Mouse (Mus musculus): ENCODE results near the gene Serpinf1. TPM values are rescaled to one million over a fixed set of nuclear protein-coding genes. Genes with fewer than 3 reads are reported as not detected.
A peak's percentile ranks its signal among the peaks of the same experiment; 100 is the strongest.

The Serpinf1 gene
- polyA plus RNA-seq, 1 experiment from 2014 or later: 45.4 TPM

DNA sequence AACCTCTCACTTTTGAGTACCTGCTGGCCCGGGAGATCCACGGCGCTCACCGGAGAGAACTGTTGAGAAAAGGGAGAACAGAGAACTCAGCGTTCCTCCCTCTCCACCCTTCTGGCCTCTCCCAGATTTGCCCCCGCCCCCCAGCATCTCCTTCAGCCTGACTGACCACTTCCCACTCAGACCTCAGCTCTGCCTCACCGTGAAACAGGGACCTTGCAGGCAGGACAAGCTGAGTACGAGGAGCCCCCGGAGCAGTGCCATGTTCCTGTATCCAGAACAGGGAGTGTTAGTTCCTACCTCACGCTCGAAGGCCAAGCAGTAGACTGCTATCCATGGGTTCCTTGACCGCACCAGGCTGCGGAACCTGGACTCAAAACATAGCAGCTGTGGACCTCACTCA lies 15.7 kb upstream of the Serpinf1 start:
- Histone ChIP-seq H3K4me2 (ENCODE audit: low read length) (no peak overlapping the region), H3K36me3 (ENCODE audit: control insufficient read depth, insufficient read depth, low read length) (peaks cover 5% of the 10 kb centered on the region), H3K4me3 (ENCODE audit: low read length) (no peak overlapping the region), H3K27me3 (replicated peaks; ENCODE audit: control insufficient read depth, insufficient read depth, low read length) (no peaks in the 10 kb centered on the region), H3K9ac (ENCODE audit: low read depth, low read length) (no peak overlapping the region), H3K27ac (ENCODE audit: low read depth, low read length) (no peak overlapping the region), H3K9me3 (ENCODE audit: control insufficient read depth, low read length) (no peaks in the 10 kb centered on the region), H3K4me1 (ENCODE audit: control insufficient read depth, insufficient read depth, low read depth, low read length) (no peaks in the 10 kb centered on the region)
- no peak for ATAC-seq
- WGBS: 85% methylated on average over 13 of the region's 13 CpGs

DNA sequence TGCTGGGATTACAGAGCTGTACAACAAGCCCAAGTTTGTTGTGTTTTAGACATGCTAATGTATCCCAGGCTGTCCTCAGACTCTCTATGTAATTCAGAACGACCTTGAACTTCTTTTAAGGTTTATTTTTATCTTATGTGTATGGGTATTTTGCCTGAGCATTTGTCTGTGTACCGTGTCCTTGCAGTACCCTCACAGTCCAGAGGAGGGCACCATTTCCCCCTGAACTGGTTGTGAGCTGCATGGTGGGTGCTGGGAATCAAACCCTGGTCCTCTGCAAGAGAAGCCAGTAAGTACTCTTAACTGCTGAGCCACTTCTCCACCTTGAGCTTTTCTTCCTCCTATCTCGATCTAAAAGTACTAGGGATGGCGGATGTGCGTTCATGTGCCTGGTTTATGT lies 11.6 kb upstream of the Serpinf1 start:
- Histone ChIP-seq H3K9me3 (ENCODE audit: control insufficient read depth, low read length) (no peaks in the 10 kb centered on the region), H3K4me3 (ENCODE audit: low read length) (no peak overlapping the region), H3K27ac (ENCODE audit: low read depth, low read length) (no peak overlapping the region), H3K27me3 (replicated peaks; ENCODE audit: control insufficient read depth, insufficient read depth, low read length) (no peaks in the 10 kb centered on the region), H3K36me3 (ENCODE audit: control insufficient read depth, insufficient read depth, low read length) (no peaks in the 10 kb centered on the region), H3K4me2 (ENCODE audit: low read length) (no peak overlapping the region), H3K9ac (ENCODE audit: low read depth, low read length) (no peak overlapping the region), H3K4me1 (ENCODE audit: control insufficient read depth, insufficient read depth, low read depth, low read length) (no peaks in the 10 kb centered on the region; the same call in 1 of the 2 replicates)
- no peak for ATAC-seq
- 90% methylated on average over 5 of the region's 5 CpGs for WGBS

DNA sequence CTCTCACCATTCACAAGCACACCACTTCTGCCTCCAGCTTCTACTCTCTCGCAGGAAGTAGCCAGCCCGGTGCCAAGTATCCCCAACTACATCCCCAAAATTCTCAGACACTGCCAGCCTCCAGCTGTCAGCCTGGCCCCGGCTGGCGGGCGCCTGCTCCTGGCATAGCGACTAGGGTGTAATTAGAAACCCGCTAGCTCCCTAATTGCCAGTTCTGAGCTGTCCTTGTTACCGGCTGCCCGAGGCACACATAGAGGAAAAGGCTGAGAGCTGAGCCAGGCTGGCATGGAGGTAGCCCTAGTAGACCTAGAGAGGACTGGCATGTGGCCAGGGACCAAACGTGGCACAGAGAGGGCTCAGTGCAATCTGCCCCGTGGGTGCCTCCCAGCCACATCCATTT lies 8.8 kb upstream of the Serpinf1 start:
- Histone ChIP-seq H3K27me3 (replicated peaks; ENCODE audit: control insufficient read depth, insufficient read depth, low read length) (no peaks in the 10 kb centered on the region), H3K9ac (ENCODE audit: low read depth, low read length) (no peak overlapping the region), H3K4me3 (ENCODE audit: low read length) (no peak overlapping the region), H3K27ac (ENCODE audit: low read depth, low read length) (no peak overlapping the region), H3K9me3 (ENCODE audit: control insufficient read depth, low read length) (no peaks in the 10 kb centered on the region), H3K36me3 (ENCODE audit: control insufficient read depth, insufficient read depth, low read length) (no peaks in the 10 kb centered on the region), H3K4me2 (ENCODE audit: low read length) (no peak overlapping the region), H3K4me1 (ENCODE audit: control insufficient read depth, insufficient read depth, low read depth, low read length) (no peaks in the 10 kb centered on the region; the same call in 1 of the 2 replicates)
- 52% methylated on average over 11 of the region's 11 CpGs for WGBS
- peak; percentile 89 for ATAC-seq

DNA sequence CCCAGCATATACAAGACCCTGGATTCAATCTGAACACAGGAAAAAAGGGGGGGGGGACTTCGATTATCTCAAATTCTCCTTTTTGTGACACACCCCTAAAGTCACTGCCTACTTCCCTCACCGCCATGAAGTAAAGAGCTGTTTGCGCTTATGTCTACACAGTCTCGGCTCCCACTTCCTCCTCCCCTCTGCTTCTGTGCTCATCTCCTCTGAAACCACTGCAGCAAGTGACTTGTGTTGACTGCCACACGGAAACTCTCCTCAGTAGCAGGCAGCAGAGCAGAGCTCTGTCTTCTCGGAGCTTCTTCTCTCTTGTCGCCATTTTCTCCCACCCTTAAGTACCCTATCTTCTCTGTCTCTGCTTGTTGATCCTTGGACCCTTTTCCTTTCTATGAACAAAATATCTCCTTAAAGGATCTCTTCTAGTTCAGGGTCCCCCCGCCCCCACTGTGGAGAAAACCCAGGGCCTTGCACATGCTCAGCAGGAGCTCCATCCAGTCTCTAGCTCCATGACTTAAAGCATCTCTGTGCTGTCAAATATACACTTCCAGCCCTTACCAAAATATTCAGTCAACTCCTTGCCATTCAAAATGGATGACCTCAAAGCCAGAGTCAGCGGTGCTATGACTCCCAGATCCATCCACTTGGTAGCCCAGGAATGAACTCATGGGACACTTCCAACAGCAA lies 6.7 kb upstream of the Serpinf1 start:
- Histone ChIP-seq H3K36me3 (ENCODE audit: control insufficient read depth, insufficient read depth, low read length) (no peaks in the 10 kb centered on the region), H3K4me1 (ENCODE audit: control insufficient read depth, insufficient read depth, low read depth, low read length) (no peaks in the 10 kb centered on the region; the same call in 1 of the 2 replicates), H3K4me3 (ENCODE audit: low read length) (no peak overlapping the region), H3K27me3 (replicated peaks; ENCODE audit: control insufficient read depth, insufficient read depth, low read length) (no peaks in the 10 kb centered on the region), H3K9me3 (ENCODE audit: control insufficient read depth, low read length) (no peaks in the 10 kb centered on the region), H3K27ac (ENCODE audit: low read depth, low read length) (no peak overlapping the region), H3K4me2 (ENCODE audit: low read length) (no peak overlapping the region), H3K9ac (ENCODE audit: low read depth, low read length) (no peak overlapping the region)
- 88% methylated on average over 9 of the region's 9 CpGs for WGBS
- ATAC-seq: no peak

DNA sequence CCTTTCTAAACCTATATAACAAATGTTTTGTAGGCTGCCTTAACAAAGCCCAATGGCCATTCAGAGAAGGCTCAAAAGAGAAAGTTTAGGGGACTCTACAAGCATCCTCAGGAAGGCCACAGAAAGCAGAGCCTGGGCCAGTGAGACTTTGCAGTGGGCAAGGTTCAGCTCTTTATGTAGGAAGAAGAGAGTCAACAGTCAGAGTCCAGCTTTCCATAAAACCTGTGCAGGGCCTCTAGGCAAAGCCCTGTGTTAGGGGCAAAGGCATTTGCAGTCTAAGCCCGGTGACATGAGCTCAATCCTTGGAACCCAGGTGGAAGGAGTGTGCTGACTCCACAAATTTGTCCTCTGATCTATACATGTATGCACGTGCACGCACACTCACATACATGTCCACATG lies 2.0 kb upstream of the Serpinf1 start:
- Histone ChIP-seq H3K27ac (ENCODE audit: low read depth, low read length) (no peak overlapping the region), H3K9me3 (ENCODE audit: control insufficient read depth, low read length) (no peaks in the 10 kb centered on the region), H3K4me3 (ENCODE audit: low read length) (no peak overlapping the region), H3K9ac (ENCODE audit: low read depth, low read length) (no peak overlapping the region), H3K4me1 (ENCODE audit: control insufficient read depth, insufficient read depth, low read depth, low read length) (no peaks in the 10 kb centered on the region), H3K36me3 (ENCODE audit: control insufficient read depth, insufficient read depth, low read length) (no peaks in the 10 kb centered on the region), H3K27me3 (replicated peaks; ENCODE audit: control insufficient read depth, insufficient read depth, low read length) (no peaks in the 10 kb centered on the region), H3K4me2 (ENCODE audit: low read length) (no peak overlapping the region)
- ATAC-seq: no peak
- WGBS: 95% methylated on average over 3 of the region's 3 CpGs

DNA sequence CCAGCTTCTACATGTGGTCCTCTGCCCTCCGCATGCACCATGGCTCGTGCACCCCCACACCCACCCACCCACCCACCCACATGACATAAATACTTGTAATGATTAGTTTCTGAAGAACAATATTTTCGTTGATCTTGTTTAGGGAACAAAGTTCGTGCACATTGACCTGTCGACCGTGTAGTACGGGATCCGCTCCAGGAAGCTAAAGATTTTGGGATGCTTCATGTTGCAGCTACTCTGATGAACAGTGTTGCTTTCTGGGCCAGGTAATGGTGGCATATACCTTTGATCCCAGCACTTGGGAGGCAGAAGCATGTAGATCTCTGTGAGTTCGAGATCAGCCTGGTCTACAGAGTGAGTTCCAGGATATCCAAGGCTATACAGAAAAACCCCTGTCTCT lies 1.5 kb upstream of the Serpinf1 start:
- WGBS: 93% methylated on average over 9 of the region's 9 CpGs
- no peak overlapping the region for H3K4me2 ChIP-seq (ENCODE audit: low read length)
- no peak overlapping the region for H3K4me3 ChIP-seq (ENCODE audit: low read length)
- no peaks in the 10 kb centered on the region for H3K9me3 ChIP-seq (ENCODE audit: control insufficient read depth, low read length)
- no peak overlapping the region for H3K9ac ChIP-seq (ENCODE audit: low read depth, low read length)
- H3K4me1 ChIP-seq (ENCODE audit: control insufficient read depth, insufficient read depth, low read depth, low read length): no peaks in the 10 kb centered on the region
- no peaks in the 10 kb centered on the region for H3K36me3 ChIP-seq (ENCODE audit: control insufficient read depth, insufficient read depth, low read length)
- no peak for ATAC-seq
- no peaks in the 10 kb centered on the region for H3K27me3 ChIP-seq (replicated peaks; ENCODE audit: control insufficient read depth, insufficient read depth, low read length)
- no peak overlapping the region for H3K27ac ChIP-seq (ENCODE audit: low read depth, low read length)

DNA sequence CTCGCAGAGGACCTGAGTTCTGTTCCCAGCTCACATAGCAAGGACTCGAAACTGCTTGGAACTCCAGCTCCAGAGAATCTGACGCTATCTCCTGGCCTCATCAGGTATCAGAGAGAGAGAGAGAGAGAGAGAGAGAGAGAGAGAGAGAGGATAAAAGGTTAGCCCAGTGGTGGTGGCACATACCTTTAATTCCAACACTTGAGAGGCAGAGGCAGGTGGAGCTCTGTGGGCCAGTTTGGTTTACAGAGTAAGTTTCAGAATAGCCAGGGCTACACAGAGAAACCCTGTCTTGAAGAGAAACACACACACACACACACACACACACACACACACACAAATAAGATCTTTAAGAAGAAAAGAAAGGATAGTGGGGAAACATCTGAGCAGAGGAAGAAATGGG lies 590 bp upstream of the Serpinf1 start:
- WGBS: 82% methylated on average over 3 of the region's 3 CpGs
- Histone ChIP-seq H3K27ac (ENCODE audit: low read depth, low read length) (no peak overlapping the region), H3K36me3 (ENCODE audit: control insufficient read depth, insufficient read depth, low read length) (no peaks in the 10 kb centered on the region), H3K4me2 (ENCODE audit: low read length) (no peak overlapping the region), H3K4me1 (ENCODE audit: control insufficient read depth, insufficient read depth, low read depth, low read length) (no peaks in the 10 kb centered on the region), H3K9ac (ENCODE audit: low read depth, low read length) (no peak overlapping the region), H3K9me3 (ENCODE audit: control insufficient read depth, low read length) (no peaks in the 10 kb centered on the region), H3K27me3 (replicated peaks; ENCODE audit: control insufficient read depth, insufficient read depth, low read length) (no peaks in the 10 kb centered on the region), H3K4me3 (ENCODE audit: low read length) (no peak overlapping the region)
- no peak for ATAC-seq

DNA sequence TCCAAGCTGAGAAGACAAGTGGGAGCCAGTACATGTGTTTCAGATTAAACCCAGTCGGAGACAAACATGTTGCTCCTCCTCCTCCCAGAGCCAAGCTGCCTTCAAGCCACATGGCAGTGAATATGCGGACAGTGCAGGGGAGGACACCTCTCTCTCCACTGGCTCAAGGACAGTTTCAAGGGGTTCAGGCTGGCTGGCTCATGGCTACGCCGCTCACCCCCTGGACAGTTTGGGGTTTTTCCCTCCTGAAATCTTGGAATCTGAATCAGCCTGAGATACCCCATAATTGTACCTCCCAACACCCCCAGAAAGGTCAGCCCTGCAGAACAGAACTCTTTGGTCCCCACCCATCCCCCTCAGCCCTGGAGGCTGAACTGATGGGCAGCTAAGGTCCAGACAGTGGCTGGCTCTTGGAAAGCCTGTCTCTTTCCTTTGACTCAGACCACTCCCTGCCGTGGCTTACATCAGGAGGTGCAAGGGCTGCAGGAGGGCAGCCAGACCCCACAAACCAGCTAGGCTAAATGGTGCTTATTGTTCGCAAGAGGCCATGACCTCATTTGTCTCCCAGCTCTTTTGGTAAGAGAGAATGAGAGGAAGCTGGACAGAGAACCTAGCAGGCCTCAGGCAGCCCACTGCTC lies 1.0 kb downstream of the Serpinf1 start:
- H3K4me3 ChIP-seq (ENCODE audit: low read length): no peak overlapping the region
- 0 out of 2 replicates have a peak overlapping the region, but pooled peaks have one; percentile 7 for H3K4me2 ChIP-seq (ENCODE audit: low read length)
- no peak overlapping the region; the same call in 1 of the 2 replicates for H3K9ac ChIP-seq (ENCODE audit: low read depth, low read length)
- H3K9me3 ChIP-seq (ENCODE audit: control insufficient read depth, low read length): no peaks in the 10 kb centered on the region
- WGBS: 42% methylated on average over 6 of the region's 6 CpGs
- no peaks in the 10 kb centered on the region for H3K36me3 ChIP-seq (ENCODE audit: control insufficient read depth, insufficient read depth, low read length)
- no peak for ATAC-seq
- H3K27ac ChIP-seq (ENCODE audit: low read depth, low read length): no peak overlapping the region
- no peaks in the 10 kb centered on the region for H3K4me1 ChIP-seq (ENCODE audit: control insufficient read depth, insufficient read depth, low read depth, low read length)
- H3K27me3 ChIP-seq (replicated peaks; ENCODE audit: control insufficient read depth, insufficient read depth, low read length): no peaks in the 10 kb centered on the region

DNA sequence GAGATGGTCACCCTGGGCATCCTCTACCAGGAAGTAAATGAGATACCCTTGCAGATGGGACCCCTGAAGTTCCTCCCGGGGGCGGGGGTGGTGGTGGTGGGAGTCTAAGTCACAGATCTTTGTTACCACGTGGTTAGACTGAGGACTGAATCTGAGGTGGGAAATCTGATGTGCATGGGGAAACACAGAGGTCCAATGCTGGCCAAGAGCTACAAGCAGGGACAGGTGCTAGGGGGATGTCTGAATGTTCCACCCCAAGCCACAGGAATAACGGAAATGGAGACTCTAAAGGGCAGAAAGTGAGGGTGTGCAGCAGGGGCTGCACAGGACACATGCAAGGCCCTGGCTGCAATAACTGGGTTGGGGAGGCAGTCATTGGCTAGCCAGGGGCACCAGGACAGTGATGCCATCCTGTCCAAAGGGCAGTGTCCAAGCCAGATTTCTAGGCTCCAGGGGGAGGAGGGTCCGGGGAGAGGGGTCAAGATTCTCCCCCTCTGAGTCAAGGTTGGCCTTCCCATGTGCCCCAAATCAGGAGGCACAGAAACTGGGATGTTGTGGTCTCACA lies 1.6 kb downstream of the Serpinf1 start:
- no peak overlapping the region for H3K27ac ChIP-seq (ENCODE audit: low read depth, low read length)
- H3K9ac ChIP-seq (ENCODE audit: low read depth, low read length): no peak overlapping the region
- no peaks in the 10 kb centered on the region for H3K4me1 ChIP-seq (ENCODE audit: control insufficient read depth, insufficient read depth, low read depth, low read length)
- no peak overlapping the region for H3K4me2 ChIP-seq (ENCODE audit: low read length)
- no peak overlapping the region for H3K4me3 ChIP-seq (ENCODE audit: low read length)
- 72% methylated on average over 5 of the region's 5 CpGs for WGBS
- no peaks in the 10 kb centered on the region for H3K36me3 ChIP-seq (ENCODE audit: control insufficient read depth, insufficient read depth, low read length)
- no peak for ATAC-seq
- no peaks in the 10 kb centered on the region for H3K9me3 ChIP-seq (ENCODE audit: control insufficient read depth, low read length)
- H3K27me3 ChIP-seq (replicated peaks; ENCODE audit: control insufficient read depth, insufficient read depth, low read length): no peaks in the 10 kb centered on the region
